Mouse (Mus musculus) C2C12 (cell line): ENCODE results near the gene Olfr1410.

ENCODE experiments used
- CTCF ChIP-seq: IDR thresholded peaks from one replicate; pipeline ENCODE4 v1.5.1; 2011; ENCODE audit not compliant: control insufficient read depth, insufficient read depth, insufficient read length
- MYOG ChIP-seq: IDR thresholded peaks from one replicate; pipeline ENCODE4 v1.6.1; 2011; ENCODE audit not compliant: control insufficient read depth, insufficient read length; ENCODE audit errors: extremely low read depth

DNA sequence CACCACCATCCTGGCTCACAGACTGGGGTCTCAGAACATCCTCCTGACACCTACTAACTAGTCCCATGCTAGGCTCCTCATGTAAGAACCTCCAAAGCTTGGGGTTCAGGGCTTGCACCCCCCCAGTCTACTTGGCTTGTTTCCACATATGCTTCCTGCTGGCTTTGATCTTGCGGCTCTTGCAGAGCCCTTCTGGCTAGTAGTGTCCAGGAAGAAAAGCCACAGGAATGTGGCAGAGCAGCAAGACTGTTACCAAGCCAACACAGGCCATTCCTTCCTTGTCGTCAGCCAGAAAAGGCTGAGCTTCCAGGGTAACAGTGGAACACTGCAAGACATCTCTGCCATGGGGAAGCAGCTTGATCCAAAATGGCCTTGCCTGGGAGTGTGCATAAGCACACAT is 49.1 kb downstream of the Olfr1410 start:
- TF ChIP-seq MYOG = no peak
- TF ChIP-seq CTCF = no peak
